Mouse (Mus musculus): ENCODE data around the gene Cat.

Gene Cat

DNA sequence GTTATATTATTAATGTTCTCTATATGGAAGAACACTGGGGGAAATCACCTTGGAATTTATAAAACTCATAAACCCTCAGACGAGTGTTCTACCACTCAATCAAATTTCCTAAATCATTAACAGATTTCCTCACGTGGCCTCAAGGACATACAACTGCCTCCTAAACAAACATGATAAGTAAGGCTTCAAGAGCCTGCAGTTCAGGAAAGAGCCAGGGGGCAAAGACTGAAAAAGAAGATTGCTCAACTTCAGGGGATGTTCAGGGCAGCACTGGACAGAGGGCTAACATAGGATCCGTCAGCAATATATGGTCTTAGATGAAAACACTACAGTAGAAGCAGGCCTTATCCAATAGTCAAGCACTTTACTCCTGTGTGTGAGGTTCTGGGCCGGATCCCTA is 7.5 kb downstream of the Cat start:
- DNase-seq (ENCODE audit: low read depth, low spot score): no peak

- DNase-seq (ENCODE audit: low read depth, low spot score): no peak
These were observed 8.3 kb downstream of the Cat start for GRCm38 (mm10) chr2:103476657-103477056.

- DNase-seq (ENCODE audit: low read depth, low spot score): no peak
These were observed 8.8 kb downstream of the Cat start for GRCm38 (mm10) chr2:103476180-103476579.

DNA sequence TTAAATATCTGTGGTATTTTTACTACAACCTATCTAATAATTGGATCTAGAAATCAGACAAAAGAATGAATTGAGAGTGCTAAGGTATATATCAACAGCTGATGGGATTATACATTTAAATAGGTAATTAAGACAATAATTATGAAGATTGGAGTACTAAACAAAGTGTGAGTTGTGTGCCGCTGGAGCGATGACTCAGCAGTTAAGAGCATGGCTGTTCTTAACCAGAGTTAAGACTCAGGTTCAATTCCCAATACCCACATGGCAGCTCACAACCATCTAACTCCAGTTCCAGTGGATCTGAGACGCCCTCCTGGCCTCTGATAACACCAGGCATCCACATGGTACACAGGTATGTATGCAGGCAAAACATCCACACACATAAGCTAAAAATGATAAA is 11.6 kb downstream of the Cat start:
- DNase-seq (ENCODE audit: low read depth, low spot score): no peak

DNA sequence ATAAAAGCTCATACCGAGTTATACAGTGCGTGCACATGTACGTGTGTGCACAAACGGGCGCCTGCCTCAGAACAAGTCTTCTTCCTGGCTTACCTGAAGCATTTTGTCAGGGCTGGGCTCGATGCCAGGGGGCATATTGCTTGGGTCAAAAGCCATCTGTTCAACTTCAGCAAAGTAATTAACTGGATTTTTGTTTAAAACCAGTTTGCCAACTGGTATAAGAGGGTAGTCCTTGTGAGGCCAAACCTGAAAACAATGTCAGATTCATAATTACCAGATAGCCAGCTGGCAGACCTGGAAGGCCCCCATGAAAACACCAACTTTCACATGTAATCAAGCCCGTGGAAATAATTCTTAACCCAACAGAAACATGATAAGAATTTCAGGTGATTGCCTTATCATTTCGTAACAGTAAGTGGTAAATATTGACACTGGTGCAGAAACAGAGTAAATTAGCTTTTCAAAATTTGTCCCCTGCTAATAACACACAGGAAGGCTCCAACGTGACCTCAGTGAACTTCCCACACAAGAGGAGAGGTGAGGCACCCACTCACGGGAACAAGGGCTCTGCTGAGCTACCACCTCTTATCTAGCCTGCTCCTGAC is 17.9 kb downstream of the Cat start:
- no peak for DNase-seq (ENCODE audit: low read depth, low spot score)

DNA sequence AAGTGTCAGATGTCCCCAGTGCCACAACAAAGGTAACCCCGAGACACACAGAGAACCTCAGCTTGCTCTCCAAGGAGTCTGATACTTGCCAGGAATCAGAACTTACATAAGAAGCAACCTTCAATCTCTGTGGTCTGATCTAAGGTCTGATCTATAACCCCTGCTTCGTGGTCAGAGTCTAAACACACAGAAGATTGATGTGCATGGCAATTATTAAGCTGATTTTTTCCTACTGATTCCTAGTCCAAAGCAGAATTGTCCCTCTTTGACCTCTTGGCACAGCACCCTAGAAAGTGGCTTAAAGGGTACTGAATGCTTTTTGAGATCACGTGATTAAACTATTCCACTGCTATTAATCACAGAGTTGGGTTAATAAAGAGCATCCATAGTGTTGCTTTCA is 18.7 kb downstream of the Cat start:
- DNase-seq (ENCODE audit: low read depth, low spot score): no peak

GRCm38 (mm10) chr2:103465429-103465828 is 19.5 kb downstream of the Cat start:
- no peak for DNase-seq (ENCODE audit: low read depth, low spot score)

DNA sequence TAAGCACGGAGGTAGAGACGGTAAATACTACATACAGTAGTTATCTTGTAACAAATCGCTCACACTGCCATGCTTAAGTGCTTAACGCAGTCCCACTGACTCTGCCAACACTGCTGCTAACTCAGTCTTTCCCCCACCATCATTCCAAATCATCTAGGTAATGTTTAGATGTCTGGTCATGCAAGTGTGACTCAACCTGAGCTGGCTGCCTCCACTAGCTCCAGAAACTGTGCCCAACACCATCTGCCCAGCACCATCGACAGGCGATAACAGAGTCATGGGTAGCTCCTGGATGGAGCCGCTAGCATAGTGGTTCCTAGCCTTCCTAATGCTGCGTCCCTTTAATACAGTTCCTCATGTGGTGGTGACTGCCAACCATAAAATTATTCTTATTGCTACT is 20.4 kb downstream of the Cat start:
- no peak for DNase-seq (ENCODE audit: low read depth, low spot score)

- no peak for DNase-seq (ENCODE audit: low read depth, low spot score)
These were observed 22.2 kb downstream of the Cat start for GRCm38 (mm10) chr2:103462746-103463145.

GRCm38 (mm10) chr2:103461743-103462142 is 23.2 kb downstream of the Cat start:
- no peak for DNase-seq (ENCODE audit: low read depth, low spot score)

DNA sequence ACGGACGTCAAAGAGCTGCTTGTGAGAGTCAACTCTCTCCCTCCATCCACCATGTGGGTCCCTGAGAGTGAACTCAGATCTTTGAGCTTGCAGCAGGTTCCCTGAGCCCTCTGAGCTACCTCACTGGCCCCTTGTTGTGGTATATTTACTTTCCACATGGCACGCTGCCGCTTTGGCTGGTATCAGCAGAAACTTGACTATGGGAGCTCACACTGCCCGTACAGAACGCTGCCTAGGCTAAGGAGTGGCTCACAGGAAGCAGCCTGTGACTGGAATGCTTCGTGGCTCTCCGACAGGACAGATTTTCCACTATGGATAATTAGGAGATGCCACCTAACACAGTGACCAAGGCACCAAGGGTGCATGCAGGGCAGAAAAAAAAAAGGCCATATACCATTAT is 23.8 kb downstream of the Cat start:
- no peak for DNase-seq (ENCODE audit: low read depth, low spot score)

GRCm38 (mm10) chr2:103459069-103459468 is 25.9 kb downstream of the Cat start:
- DNase-seq (ENCODE audit: low read depth, low spot score): no peak

GRCm38 (mm10) chr2:103457628-103458027 is 27.3 kb downstream of the Cat start:
- no peak for DNase-seq (ENCODE audit: low read depth, low spot score)

- DNase-seq (ENCODE audit: low read depth, low spot score): no peak
These were observed 27.9 kb downstream of the Cat start for GRCm38 (mm10) chr2:103457048-103457447.

- peak; percentile 77 for DNase-seq (ENCODE audit: low read depth, low spot score)
These were observed 28.3 kb downstream of the Cat start for GRCm38 (mm10) chr2:103456646-103457045.

DNA sequence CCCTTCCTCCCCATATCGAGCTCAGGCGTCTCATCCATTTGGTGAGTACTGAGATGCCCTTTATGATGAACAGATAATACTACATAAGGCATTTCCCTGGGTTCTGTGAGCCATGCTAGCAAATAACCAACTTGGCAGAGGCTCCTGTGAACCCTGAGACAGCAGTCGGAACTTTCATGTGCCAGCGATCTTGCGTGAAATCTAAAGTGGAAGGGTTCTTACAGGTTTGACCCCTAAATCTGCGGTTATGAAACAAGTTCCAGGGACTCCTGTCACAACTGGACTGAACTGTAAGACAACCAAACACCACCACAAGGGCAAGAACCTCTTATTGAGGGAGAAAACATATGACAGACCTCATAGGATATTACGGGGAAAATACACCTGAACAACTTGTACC is 29.2 kb downstream of the Cat start:
- no peak for DNase-seq (ENCODE audit: low read depth, low spot score)

DNA sequence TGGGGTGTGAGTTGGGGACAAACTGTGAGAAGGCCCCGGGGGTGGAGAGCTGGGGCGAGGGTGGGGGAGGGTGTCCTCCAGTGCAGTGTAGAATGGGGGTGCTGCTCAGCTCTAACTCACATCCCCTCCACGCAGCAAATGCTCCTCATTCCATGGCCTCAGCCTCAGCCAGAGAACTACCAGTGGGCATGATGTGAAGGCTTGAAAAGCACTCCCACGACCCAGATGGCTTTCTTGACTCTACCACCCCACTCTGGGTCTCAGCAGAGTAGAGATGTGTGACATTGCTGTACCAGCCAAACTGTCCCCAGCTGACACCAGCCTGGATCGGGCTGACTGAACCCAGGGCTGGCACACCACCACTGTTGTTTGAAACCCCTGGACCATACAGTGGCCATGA is 32.4 kb downstream of the Cat start:
- no peak for DNase-seq (ENCODE audit: low read depth, low spot score)

- DNase-seq (ENCODE audit: low read depth, low spot score): no peak
These were observed 34.7 kb downstream of the Cat start for GRCm38 (mm10) chr2:103450267-103450666.

GRCm38 (mm10) chr2:103449813-103450212 is 35.1 kb downstream of the Cat start:
- DNase-seq (ENCODE audit: low read depth, low spot score): no peak

DNA sequence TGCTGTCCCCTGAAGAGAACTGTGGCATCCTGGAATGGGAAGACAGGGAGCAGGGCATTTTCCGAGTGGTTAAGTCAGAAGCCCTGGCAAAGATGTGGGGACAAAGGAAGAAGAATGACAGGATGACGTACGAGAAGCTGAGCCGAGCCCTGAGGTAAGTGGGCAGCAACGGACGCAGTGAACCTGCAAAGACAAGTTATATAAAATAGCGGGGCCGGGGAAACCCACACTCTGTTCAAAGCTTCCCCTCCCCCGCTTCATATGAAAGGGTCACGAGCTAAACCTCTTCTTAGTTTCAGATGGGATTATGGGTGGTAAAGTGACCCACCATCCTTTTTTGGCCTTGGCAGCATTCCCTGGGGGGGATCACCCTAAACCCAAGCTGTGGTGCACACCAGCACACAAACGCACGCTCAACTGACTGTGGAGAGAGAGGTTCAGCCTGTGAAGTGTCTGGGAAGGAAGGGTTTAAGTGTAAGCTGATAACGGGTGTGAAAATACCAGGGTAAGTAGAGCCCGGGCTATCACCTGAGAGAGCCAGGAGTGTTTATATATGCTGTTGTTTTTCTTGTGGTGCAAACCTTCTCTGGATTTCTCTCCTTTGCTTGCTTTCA is 35.9 kb downstream of the Cat start:
- no peak for DNase-seq (ENCODE audit: low read depth, low spot score)

GRCm38 (mm10) chr2:103446326-103446725 is 38.6 kb downstream of the Cat start:
- no peak for DNase-seq (ENCODE audit: low read depth, low spot score)

GRCm38 (mm10) chr2:103445776-103446175 is 39.2 kb downstream of the Cat start:
- peak; percentile 47 for DNase-seq (ENCODE audit: low read depth, low spot score)

DNA sequence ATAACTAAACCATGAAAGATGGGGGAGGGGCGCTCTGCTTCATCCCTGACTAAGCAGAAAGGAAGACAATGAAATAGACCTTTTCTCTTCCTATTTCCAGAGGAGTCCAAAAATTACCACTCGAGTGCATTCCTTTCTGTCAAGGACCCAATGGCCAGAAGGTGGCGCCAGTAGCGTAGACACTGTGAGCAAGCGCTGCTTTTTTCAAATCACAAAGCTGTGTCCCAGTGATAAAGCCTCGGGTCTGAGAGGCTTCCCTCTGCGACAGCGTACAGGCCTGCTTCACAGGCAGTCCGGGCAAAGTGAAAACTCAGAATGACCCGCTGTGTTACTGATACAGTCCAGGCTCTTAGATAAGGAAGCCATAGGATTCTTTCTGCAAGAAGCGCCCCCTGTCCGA is 45.2 kb downstream of the Cat start:
- DNase-seq (ENCODE audit: low read depth, low spot score): peak; percentile 43

Data from CD4-positive helper T cell, adult 2 months (primary cell).